ENCODE assay signal across 27 mouse cellular contexts in the genomic region with DNA sequence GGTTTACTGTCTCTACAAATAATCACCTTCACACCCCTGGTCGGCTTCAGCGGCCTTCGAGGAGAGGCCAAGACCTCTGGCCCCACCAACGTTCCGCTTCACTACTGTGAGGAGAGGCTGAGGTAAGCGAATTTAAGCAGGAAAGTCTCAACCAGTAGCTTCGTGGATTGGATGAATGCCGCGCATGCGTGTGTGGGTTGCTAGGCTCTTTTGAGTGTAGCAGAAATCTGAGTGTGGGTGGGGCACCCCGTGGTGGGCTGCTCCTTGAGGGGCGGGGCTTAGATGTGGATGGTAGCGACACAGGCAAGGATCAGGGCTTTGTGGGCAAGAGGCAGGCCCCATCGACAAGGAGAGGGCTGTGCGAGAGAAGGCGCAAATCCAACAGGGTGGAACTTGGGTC. TPM values are rescaled to one million over a fixed set of nuclear protein-coding genes. Genes with fewer than 3 reads are reported as not detected.
DNase-seq lines count a peak whose midpoint lies in the region; ATAC-seq and TF ChIP-seq lines count a peak whose summit lies in the region.
"Had no signal": no experiment of that assay in that cellular context is flagged by ENCODE, and none has a peak within 500 bp of the region (broad histone marks: within the 10 kb centered on the region; RNA-seq: fewer than 3 reads in every experiment).

A gene (minus strand): TSS at position 96 of the 400 bp plus-strand sequence.

- TF ChIP-seq EP300 in stomach, postnatal 0 days (optimal IDR thresholded peaks at IDR 0.05) = no peak

- H3K4me1 ChIP-seq in ES-E14 (ENCODE audit: control insufficient read depth in 2 of 2, insufficient read depth in 2 of 2, low read length in 2 of 2, poor library complexity in 1 of 2) = no peaks in the 10 kb centered on the region
- H3K4me1 ChIP-seq in stomach, postnatal 0 days (replicated peaks; ENCODE audit: control insufficient read depth, insufficient read depth) = no peaks in the 10 kb centered on the region
- H3K4me1 ChIP-seq: embryonic facial prominence, embryonic 10.5 days; embryonic facial prominence, embryonic 12.5 days; forebrain, embryonic 13.5 days; forebrain, embryonic 15.5 days had no signal

- H3K27ac ChIP-seq in ES-E14 (ENCODE audit: insufficient read depth, low read depth, low read length, poor library complexity, severe bottlenecking) = no peak within 1 kb of the TSS
- H3K27ac ChIP-seq in stomach, postnatal 0 days (replicated peaks) = no peak within 1 kb of the TSS
- H3K27ac ChIP-seq: embryonic facial prominence, embryonic 10.5 days; embryonic facial prominence, embryonic 12.5 days; forebrain, embryonic 13.5 days; forebrain, embryonic 15.5 days had no signal

- H3K4me2 ChIP-seq in stomach, postnatal 0 days (replicated peaks; ENCODE audit: low read depth) = no peak within 1 kb of the TSS
- H3K4me2 ChIP-seq: embryonic facial prominence, embryonic 12.5 days; forebrain, embryonic 13.5 days; forebrain, embryonic 15.5 days had no signal

- no peak for TF ChIP-seq CTCF in stomach, postnatal 0 days (IDR thresholded peaks at IDR 0.05; ENCODE audit: low read depth)

- H3K4me3 ChIP-seq in ES-E14 (ENCODE audit: insufficient read depth in 1 of 2, low read depth in 1 of 2, low read length in 2 of 2, poor library complexity in 1 of 2, severe bottlenecking in 1 of 2) = no peak within 1 kb of the TSS
- H3K4me3 ChIP-seq in stomach, postnatal 0 days (ENCODE audit: low read depth, low read length) = no peak within 1 kb of the TSS
- H3K4me3 ChIP-seq: embryonic facial prominence, embryonic 10.5 days; embryonic facial prominence, embryonic 12.5 days; forebrain, embryonic 13.5 days; forebrain, embryonic 15.5 days had no signal

- H3K9me3 ChIP-seq in ES-E14 (ENCODE audit: control insufficient read depth, insufficient read depth, low read depth, low read length) = no peaks in the 10 kb centered on the region
- no peaks in the 10 kb centered on the region for H3K9me3 ChIP-seq in stomach, postnatal 0 days (ENCODE audit: control insufficient read depth, low read length)
- H3K9me3 ChIP-seq: forebrain, embryonic 15.5 days had no signal

- H3K27me3 ChIP-seq in stomach, postnatal 0 days (ENCODE audit: control insufficient read depth, insufficient read depth, low read length) = no peaks in the 10 kb centered on the region
- H3K27me3 ChIP-seq: embryonic facial prominence, embryonic 12.5 days; forebrain, embryonic 13.5 days; forebrain, embryonic 15.5 days had no signal

- H3K36me3 ChIP-seq in ES-E14 (ENCODE audit: control insufficient read depth, insufficient read depth, low read length, poor library complexity, severe bottlenecking) = no peaks in the 10 kb centered on the region
- no peaks in the 10 kb centered on the region for H3K36me3 ChIP-seq in stomach, postnatal 0 days (ENCODE audit: control insufficient read depth, insufficient read depth, low read length)
- H3K36me3 ChIP-seq: embryonic facial prominence, embryonic 10.5 days; embryonic facial prominence, embryonic 12.5 days; forebrain, embryonic 15.5 days had no signal

- no peak within 1 kb of the TSS for H3K9ac ChIP-seq in ES-E14 (ENCODE audit: insufficient read depth, low read depth, low read length, poor library complexity, severe bottlenecking)
- no peak within 1 kb of the TSS for H3K9ac ChIP-seq in stomach, postnatal 0 days (ENCODE audit: low read length)
- H3K9ac ChIP-seq: embryonic facial prominence, embryonic 12.5 days; forebrain, embryonic 13.5 days; forebrain, embryonic 15.5 days; forebrain, postnatal 0 days had no signal

- DNase-seq in ES-E14 (ENCODE audit: low read depth, low spot score) (no peak), ZHBTc4 (ENCODE audit: low read depth, low spot score) (peak; percentile 29)
- DNase-seq in testis, postnatal 10 days (ENCODE audit: low spot score) = peak; percentile 41
- DNase-seq in cerebellum, postnatal 14 days = no peak
- DNase-seq in kidney, adult 8-10 months = no peak
- DNase-seq in stomach, postnatal 0 days (ENCODE audit: low spot score) = no peak
- DNase-seq in kidney, postnatal 4 days = no peak
- DNase-seq: adrenal gland, adult 2 months; adrenal gland, postnatal 10 days; adrenal gland, postnatal 25 days; cerebellum, adult 11 months; cerebellum, adult 18-20 months; cerebellum, adult 8-10 months; cerebellum, adult 9-11 months; cerebellum, postnatal 25 days; forebrain, postnatal 0 days had no signal

- no peak for ATAC-seq in stomach, postnatal 0 days (ENCODE audit: low FRiP score, low TSS enrichment)
- ATAC-seq: forebrain, embryonic 13.5 days; forebrain, embryonic 15.5 days; forebrain, postnatal 0 days had no signal

- in situ Hi-C loops in ES-E14 (cut with MboI; ENCODE audit: low sequenced_read_pairs in 2 of 2, unreplicated experiment in 2 of 2) = no loop called here

- WGBS in stomach, postnatal 0 days = 91% methylated on average over 16 of the region's 16 CpGs

TF ChIP-seq in ES-E14, 5 proteins besides CTCF, POLR2A, EP300 and RAD21:
- no peak for TF ChIP-seq HCFC1 (IDR thresholded peaks at IDR 0.05; ENCODE audit: borderline replicate concordance, insufficient read depth, low read length)
- no peak for TF ChIP-seq MAFK (IDR thresholded peaks at IDR 0.05; ENCODE audit: insufficient read depth, low read depth, low read length)

RNA-seq across cellular contexts. Expression of the gene that starts here (rescaled TPM):
- 0.26 and 10.1 TPM in 2 replicates for total RNA-seq in ES-E14 (2012; rRNA removed)
- not detected in 2 replicates for polyA plus RNA-seq in stomach, postnatal 0 days (2015; fragmentation: Nextera tagmentation; extraction: Ambion mirVana)
- total RNA-seq: adrenal gland, adult 2 months; adrenal gland, postnatal 10 days; adrenal gland, postnatal 25 days; adrenal gland, postnatal 4 days; forebrain, postnatal 0 days; MEL had no signal
- polyA plus RNA-seq: adrenal gland, adult 2 months; brain, embryonic 14.5 days; C2C12; cortical plate, adult 2 months; embryonic facial prominence, embryonic 10.5 days; embryonic facial prominence, embryonic 12.5 days; embryonic facial prominence, embryonic 14.5 days; forebrain, embryonic 11.5 days; forebrain, embryonic 13.5 days; forebrain, embryonic 15.5 days; forebrain, postnatal 0 days had no signal

Comparison
In these comparisons a context has a peak if more than half of its experiments do, and no peak if none do; other contexts are left out.
1. DNase-seq: peak in ZHBTc4 (single experiment) and testis, postnatal 10 days (single experiment); none in ES-E14 (single experiment), cerebellum, postnatal 14 days (0 of 2), kidney, adult 8-10 months (0 of 2), stomach, postnatal 0 days (single experiment) and kidney, postnatal 4 days (0 of 2).